Mouse (Mus musculus) stomach, embryonic 16.5 days (tissue): ENCODE measurements at regions not wholly inside any gene's neighbourhood (a gene's known extent, or its start where the extent isn't known, plus 50 kb on each side); places are given as distances from the start of the nearest gene placed in this dataset.

Experiments used
- ATAC-seq: fragments of 200-750 bp; cut with Nextera tagmentation; 2 replicates; pipeline ENCODE4 v1.8.0; 2017; ENCODE audit warnings: moderate number of reproducible peaks, moderate TSS enrichment; ENCODE audit not compliant: insufficient read depth, low FRiP score
- H3K27ac ChIP-seq: fragments of 300-500 bp; sonication (generic); 2 replicates; pipeline ENCODE4 v1.5.1; 2014; ENCODE audit warnings: low read length
- H3K27me3 ChIP-seq: fragments of 300-500 bp; sonication (generic); 2 replicates; pipeline ENCODE4 v1.6.1; 2014; ENCODE audit warnings: low read length, control low read depth, mixed read lengths; ENCODE audit not compliant: control insufficient read depth, insufficient read depth
- H3K36me3 ChIP-seq: fragments of 300-500 bp; sonication (generic); 2 replicates; pipeline ENCODE4 v1.6.1; 2014; ENCODE audit warnings: low read length; ENCODE audit not compliant: control insufficient read depth, insufficient read depth
- H3K4me1 ChIP-seq: fragments of 300-500 bp; sonication (generic); 2 replicates; pipeline ENCODE4 v1.6.1; 2014; ENCODE audit warnings: low read length, control low read depth, mixed read lengths; ENCODE audit not compliant: control insufficient read depth, insufficient read depth
- H3K4me2 ChIP-seq: fragments of 300-500 bp; sonication (generic); 2 replicates; pipeline ENCODE4 v1.6.1; 2014; ENCODE audit warnings: low read depth, low read length, mixed read lengths
- H3K4me3 ChIP-seq: fragments of 300-500 bp; sonication (generic); replicated peaks from 2 replicates; pipeline ENCODE4 v1.5.1; 2014; ENCODE audit warnings: mild to moderate bottlenecking, low read length
- H3K9ac ChIP-seq: fragments of 300-500 bp; sonication (generic); 2 replicates; pipeline ENCODE4 v1.6.1; 2014; ENCODE audit warnings: low read length
- H3K9me3 ChIP-seq: fragments of 300-500 bp; sonication (generic); replicated peaks from 2 replicates; pipeline ENCODE4 v1.6.1; 2016; ENCODE audit warnings: low read length, control low read depth; ENCODE audit not compliant: control insufficient read depth
- WGBS: fragments of 180-500 bp; shearing (Covaris S2); extraction: QIAGEN DNeasy Blood & Tissue Kit; methylation state at CpG from one replicate; pipeline ENCODE4 v1.1.7; 2014; 5-methylcytosine and 5-hydroxymethylcytosine counted together

- no peak overlapping the region for H3K4me3 ChIP-seq
- no peak overlapping the region for H3K9ac ChIP-seq
- 55% methylated on average over 1 of the region's 1 CpGs for WGBS
- no peaks in the 10 kb centered on the region for H3K9me3 ChIP-seq
- peaks cover 5% of the 10 kb centered on the region; the same call in 1 of the 2 replicates for H3K4me1 ChIP-seq
- H3K4me2 ChIP-seq: no peak overlapping the region
- no peak for ATAC-seq
- no peaks in the 10 kb centered on the region for H3K27me3 ChIP-seq
- no peaks in the 10 kb centered on the region for H3K36me3 ChIP-seq
- no peak overlapping the region for H3K27ac ChIP-seq
These were observed 329.1 kb upstream of the Pard3b start for GRCm38 (mm10) chr1:61309563-61309962.

- H3K36me3 ChIP-seq: no peaks in the 10 kb centered on the region
- no peak overlapping the region for H3K4me2 ChIP-seq
- no peak overlapping the region for H3K27ac ChIP-seq
- no peaks in the 10 kb centered on the region for H3K9me3 ChIP-seq
- no peak for ATAC-seq
- H3K9ac ChIP-seq: no peak overlapping the region
- peaks cover 5% of the 10 kb centered on the region; the same call in 1 of the 2 replicates for H3K4me1 ChIP-seq
- H3K27me3 ChIP-seq: no peaks in the 10 kb centered on the region
- WGBS: 83% methylated on average over 3 of the region's 3 CpGs
- H3K4me3 ChIP-seq: no peak overlapping the region
These were observed 328.4 kb upstream of the Pard3b start for GRCm38 (mm10) chr1:61310063-61310760.

GRCm38 (mm10) chr1:61310761-61311090, 327.9 kb upstream of the Pard3b start:
- H3K9ac ChIP-seq: no peak overlapping the region
- H3K4me3 ChIP-seq: no peak overlapping the region
- H3K27ac ChIP-seq: no peak overlapping the region
- H3K4me2 ChIP-seq: no peak overlapping the region
- peaks cover 5% of the 10 kb centered on the region; the same call in 1 of the 2 replicates for H3K4me1 ChIP-seq
- no peaks in the 10 kb centered on the region for H3K36me3 ChIP-seq
- ATAC-seq: no peak
- H3K27me3 ChIP-seq: no peaks in the 10 kb centered on the region
- no peaks in the 10 kb centered on the region for H3K9me3 ChIP-seq
- 47% methylated on average over 2 of the region's 2 CpGs for WGBS

- Histone ChIP-seq H3K9ac (no peak overlapping the region), H3K4me3 (no peak overlapping the region), H3K36me3 (no peaks in the 10 kb centered on the region), H3K4me2 (no peak overlapping the region), H3K4me1 (peaks cover 5% of the 10 kb centered on the region; the same call in 1 of the 2 replicates), H3K9me3 (no peaks in the 10 kb centered on the region), H3K27me3 (no peaks in the 10 kb centered on the region), H3K27ac (no peak overlapping the region)
- 90% methylated on average over 4 of the region's 4 CpGs for WGBS
- no peak for ATAC-seq
These were observed 325.4 kb upstream of the Pard3b start for GRCm38 (mm10) chr1:61313196-61313595.

GRCm38 (mm10) chr1:61316261-61316660, 322.4 kb upstream of the Pard3b start:
- Histone ChIP-seq H3K27ac (no peak overlapping the region), H3K4me2 (no peak overlapping the region), H3K4me1 (no peaks in the 10 kb centered on the region), H3K27me3 (no peaks in the 10 kb centered on the region), H3K36me3 (no peaks in the 10 kb centered on the region), H3K9ac (no peak overlapping the region), H3K9me3 (no peaks in the 10 kb centered on the region), H3K4me3 (no peak overlapping the region)
- WGBS: 79% methylated on average over 4 of the region's 4 CpGs
- no peak for ATAC-seq

GRCm38 (mm10) chr1:61316736-61317135, 321.9 kb upstream of the Pard3b start:
- Histone ChIP-seq H3K27me3 (no peaks in the 10 kb centered on the region), H3K27ac (no peak overlapping the region), H3K9me3 (no peaks in the 10 kb centered on the region), H3K4me1 (no peaks in the 10 kb centered on the region; the same call in 1 of the 2 replicates), H3K36me3 (no peaks in the 10 kb centered on the region), H3K4me2 (no peak overlapping the region), H3K9ac (no peak overlapping the region), H3K4me3 (no peak overlapping the region)
- WGBS: 76% methylated on average over 2 of the region's 2 CpGs
- no peak for ATAC-seq

- no peak overlapping the region for H3K9ac ChIP-seq
- 84% methylated on average over 1 of the region's 1 CpGs for WGBS
- H3K27me3 ChIP-seq: no peaks in the 10 kb centered on the region
- no peak for ATAC-seq
- no peaks in the 10 kb centered on the region for H3K9me3 ChIP-seq
- no peaks in the 10 kb centered on the region for H3K36me3 ChIP-seq
- no peak overlapping the region for H3K4me2 ChIP-seq
- H3K27ac ChIP-seq: no peak overlapping the region
- H3K4me1 ChIP-seq: no peaks in the 10 kb centered on the region; the same call in 1 of the 2 replicates
- no peak overlapping the region for H3K4me3 ChIP-seq
These were observed 320.6 kb upstream of the Pard3b start for GRCm38 (mm10) chr1:61318042-61318441.

GRCm38 (mm10) chr1:61321513-61322145, 317.0 kb upstream of the Pard3b start:
- Histone ChIP-seq H3K9ac (no peak overlapping the region), H3K4me1 (no peaks in the 10 kb centered on the region; the same call in 1 of the 2 replicates), H3K4me2 (no peak overlapping the region), H3K4me3 (no peak overlapping the region), H3K27me3 (no peaks in the 10 kb centered on the region), H3K9me3 (no peaks in the 10 kb centered on the region), H3K36me3 (no peaks in the 10 kb centered on the region), H3K27ac (no peak overlapping the region)
- ATAC-seq: no peak
- 63% methylated on average over 6 of the region's 6 CpGs for WGBS

- H3K27ac ChIP-seq: no peak overlapping the region
- no peak for ATAC-seq
- H3K9ac ChIP-seq: no peak overlapping the region
- no peak overlapping the region for H3K4me2 ChIP-seq
- no peak overlapping the region for H3K4me3 ChIP-seq
- 87% methylated on average over 2 of the region's 2 CpGs for WGBS
- no peaks in the 10 kb centered on the region for H3K36me3 ChIP-seq
- no peaks in the 10 kb centered on the region for H3K27me3 ChIP-seq
- H3K4me1 ChIP-seq: no peaks in the 10 kb centered on the region
- H3K9me3 ChIP-seq: no peaks in the 10 kb centered on the region
These were observed 307.2 kb upstream of the Pard3b start for GRCm38 (mm10) chr1:61331456-61331855.
